Mouse (Mus musculus) regulatory T cell (primary cell): Measurements from ENCODE around the gene Nckap1l.

Experiments
- in situ Hi-C: fragments of 300-600 bp; cut with MboI, MseI; formaldehyde crosslinking; loops from one replicate; pipeline ENCODE4 v1.15.1; 2025; ENCODE audit warnings: high pct_unique_total_duplicates

Gene Nckap1l

DNA sequence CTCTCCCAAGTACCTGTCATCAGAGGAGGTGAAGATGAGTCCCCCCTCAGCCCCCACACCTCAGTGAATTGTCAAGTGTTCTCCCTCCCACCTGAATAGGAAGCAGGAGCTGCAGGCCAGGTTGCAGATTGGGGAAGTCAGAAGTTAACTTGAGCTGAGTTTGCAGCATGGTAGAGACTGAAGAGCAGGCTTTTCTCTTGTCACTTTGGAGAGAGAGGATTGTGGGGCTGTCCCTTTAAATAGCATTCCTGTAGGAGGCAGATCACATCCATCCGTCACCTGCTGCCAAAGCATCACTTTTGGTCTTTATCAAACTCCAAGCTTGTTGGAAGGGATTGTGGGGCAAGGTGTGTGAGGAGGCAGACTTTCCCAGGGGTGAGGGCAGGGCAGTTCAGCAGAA is 47.1 kb downstream of the Nckap1l start:
- in situ Hi-C loops = no loop called here

DNA sequence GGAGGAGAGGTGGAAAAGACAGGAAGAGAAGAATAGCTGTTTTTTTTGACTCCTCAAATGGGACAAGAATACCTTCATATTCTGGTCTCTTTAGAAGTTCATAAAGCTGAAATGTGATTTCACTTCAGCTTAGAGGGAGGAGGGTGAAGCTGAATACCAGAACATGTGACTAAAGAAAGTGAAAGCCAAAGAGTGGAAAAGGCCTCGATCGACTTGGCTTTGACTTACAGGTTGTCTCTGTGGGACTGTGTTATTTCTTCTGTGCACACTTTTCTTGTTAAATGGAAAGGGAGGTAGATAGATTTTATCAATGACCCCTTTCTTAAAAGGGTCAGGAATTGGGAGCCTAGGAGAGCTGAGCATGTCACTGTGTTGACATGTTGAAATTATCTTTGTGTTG is 47.6 kb downstream of the Nckap1l start:
- in situ Hi-C loops = no loop called here

DNA sequence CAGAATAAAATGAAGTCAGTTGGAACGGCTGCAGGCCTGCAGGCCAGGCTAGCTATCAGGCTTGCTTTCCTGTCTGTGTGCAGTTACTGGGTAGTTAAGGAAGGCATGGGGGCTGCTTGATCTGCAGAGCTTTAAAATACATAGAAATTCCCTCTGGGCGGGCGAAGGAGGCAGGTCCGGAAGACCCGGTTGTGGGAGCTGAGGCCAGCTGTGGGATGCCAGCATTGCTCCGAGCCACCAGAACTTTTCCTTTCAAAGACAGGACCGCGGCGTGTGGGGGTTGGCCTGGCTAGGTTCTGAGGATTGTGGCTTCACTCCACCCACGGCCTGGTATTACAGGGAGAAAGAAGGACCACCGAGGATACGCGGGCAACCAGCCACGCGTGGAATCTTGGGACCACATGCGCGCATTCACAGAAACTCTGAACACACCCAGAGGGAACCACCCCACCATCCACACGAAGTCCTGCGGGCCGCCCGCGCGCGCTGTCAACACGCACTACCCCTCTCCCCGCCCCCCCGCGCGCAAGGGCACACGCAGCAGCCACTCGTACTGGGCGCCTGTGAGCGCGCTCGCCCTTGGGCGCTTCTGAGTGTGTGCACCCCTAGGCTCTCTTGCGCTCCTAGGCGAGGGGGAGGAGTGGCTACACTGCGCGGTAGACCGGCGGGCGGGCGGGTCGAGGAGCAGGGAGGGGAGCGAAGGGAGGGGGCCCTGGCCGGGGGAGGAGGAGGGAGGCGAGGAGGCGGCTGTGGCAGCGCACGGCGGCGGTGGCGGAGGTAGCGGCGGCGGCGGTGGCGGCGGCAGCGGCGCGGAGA is 49.0 kb downstream of the Nckap1l start, which contains the start of gene Pde1b:
Gene Pde1b (plus strand): TSS at position 600 of the 816 bp plus-strand sequence.
- in situ Hi-C loops = no loop called here

DNA sequence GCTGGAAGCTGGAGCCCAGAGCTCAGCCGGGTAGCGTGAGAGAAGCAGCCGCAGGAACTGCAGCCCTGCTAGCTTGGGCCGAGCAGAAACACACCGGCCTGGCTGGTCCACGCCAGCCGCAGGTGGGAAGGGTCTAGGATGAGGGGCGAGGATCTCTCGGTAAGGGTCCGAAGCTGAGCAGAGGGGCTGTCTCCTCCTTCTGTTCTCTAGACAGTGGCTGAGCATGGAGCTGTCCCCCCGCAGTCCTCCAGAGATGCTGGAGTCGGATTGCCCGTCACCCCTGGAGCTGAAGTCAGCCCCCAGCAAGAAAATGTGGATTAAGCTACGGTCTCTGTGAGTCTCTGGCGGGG is 49.6 kb downstream of the Nckap1l start:
- in situ Hi-C loops = no loop called here

DNA sequence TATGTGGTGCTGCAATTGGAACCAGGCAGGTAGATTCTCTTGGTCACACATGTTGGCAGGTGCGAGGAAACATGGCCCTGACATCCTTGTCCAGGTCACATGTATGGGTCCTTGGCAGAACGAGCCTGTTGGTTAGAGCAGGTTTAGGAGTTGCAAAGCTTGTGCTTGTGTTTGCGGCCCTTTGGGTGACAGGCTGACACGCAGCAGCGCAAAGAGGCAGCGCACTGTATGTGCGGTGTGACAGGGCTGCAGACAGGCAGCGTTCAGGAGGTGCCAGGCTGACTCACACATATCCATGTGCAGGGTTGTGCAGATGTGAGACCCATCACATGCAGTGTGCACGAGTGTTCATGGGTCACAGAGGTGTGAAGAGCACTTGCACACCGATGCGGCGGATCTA is 50.1 kb downstream of the Nckap1l start:
- in situ Hi-C loops = no loop called here

DNA sequence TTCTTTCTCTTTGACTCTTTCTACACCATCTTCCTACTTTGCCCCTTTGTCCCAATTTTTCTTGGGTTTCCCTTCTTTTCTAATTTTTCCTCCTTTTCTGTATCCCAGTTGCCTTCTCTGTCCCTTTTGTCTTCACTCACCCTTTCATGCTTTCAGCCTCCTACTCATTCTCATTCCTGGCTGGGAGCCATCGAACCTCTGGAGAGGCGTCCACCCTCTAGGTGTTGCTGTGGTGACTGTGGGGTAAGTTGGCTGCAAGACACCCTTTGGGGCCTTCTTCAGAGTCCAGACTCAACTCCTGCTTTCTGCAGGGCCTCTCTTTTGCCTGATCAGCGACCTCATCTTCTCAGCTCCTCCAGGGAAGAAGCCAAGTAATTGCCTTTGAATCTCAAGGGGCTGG is 55.7 kb downstream of the Nckap1l start:
- in situ Hi-C loops = no loop called here

DNA sequence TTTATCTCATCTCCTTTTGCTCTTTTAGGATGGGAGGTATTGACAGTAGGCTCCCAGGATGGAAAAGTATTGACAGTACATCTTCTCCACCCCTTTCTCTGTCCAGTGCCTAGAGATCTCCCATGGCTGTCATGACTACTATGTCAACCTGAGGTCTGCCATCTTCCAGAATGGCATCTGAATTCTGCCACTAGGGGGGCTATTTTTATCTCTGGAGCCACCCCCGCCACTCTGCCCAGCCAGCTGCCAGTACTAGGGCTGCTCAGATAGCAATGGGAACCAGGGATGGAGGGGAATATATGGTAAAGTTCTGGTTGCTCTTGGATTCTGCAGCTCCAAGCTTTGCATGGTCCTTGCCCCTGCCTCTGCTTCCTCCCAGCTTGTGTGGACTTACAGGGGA is 58.1 kb downstream of the Nckap1l start:
- in situ Hi-C loops = no loop called here

DNA sequence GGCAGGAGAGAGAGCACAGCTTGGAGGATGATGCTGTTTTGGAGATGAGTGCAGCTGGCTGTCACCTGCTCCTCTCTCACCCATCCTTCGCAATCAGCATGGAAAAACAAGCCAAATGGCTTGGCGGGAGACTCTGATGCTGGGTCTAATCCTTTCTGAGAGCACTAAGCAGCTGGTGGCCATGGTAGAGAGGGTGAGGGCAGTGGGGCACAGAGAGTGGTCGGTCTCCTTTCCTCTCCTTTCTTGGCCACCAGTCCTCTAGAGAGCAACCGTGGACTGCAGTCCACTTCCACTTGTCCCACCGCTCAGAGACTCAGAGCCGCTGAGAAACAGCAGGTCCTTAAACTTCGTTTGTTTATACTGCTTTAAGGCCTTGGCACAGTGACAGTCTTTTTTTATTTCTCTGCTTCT is 60.0 kb downstream of the Nckap1l start:
- in situ Hi-C loops = no loop called here

DNA sequence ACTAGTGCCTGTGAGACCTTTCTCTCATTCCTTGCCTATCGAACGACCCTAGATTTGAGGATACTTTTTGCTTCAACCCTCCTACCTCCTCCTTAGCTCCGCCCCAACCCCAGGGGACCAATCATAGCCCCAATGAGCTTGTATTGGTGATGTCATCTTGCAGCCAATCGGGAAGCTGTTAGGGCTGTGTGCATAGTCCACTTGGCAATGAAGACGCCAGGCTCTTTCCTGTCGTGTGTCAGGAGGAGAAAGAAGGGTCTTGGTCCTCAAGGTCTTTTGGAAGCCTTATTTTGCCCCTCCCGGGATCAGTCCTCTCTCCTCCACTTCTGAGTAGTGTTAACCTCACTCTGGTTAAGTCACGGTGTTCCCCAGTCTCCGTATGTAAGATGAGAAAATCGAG is 60.5 kb downstream of the Nckap1l start:
- in situ Hi-C loops = no loop called here

DNA sequence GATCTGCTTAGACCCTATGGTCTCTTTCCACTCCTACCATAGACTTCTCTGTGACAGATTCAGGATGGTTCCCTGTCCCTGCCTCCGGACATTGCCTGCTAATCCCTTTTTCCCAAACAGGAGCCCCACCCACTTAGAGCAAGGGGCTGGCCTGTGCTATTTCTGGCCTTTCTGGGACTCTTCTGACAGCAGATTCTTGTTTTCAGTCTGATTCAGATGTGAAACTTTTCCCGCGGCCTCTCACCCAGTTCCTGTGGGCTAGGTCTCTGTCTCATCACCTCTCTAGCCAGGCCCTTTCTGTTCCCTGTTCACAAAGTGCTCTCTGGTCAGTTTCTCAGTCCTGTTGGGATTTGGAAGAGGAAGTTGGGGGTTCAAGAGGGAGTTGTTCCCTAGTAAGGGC is 61.3 kb downstream of the Nckap1l start:
- in situ Hi-C loops = no loop called here

DNA sequence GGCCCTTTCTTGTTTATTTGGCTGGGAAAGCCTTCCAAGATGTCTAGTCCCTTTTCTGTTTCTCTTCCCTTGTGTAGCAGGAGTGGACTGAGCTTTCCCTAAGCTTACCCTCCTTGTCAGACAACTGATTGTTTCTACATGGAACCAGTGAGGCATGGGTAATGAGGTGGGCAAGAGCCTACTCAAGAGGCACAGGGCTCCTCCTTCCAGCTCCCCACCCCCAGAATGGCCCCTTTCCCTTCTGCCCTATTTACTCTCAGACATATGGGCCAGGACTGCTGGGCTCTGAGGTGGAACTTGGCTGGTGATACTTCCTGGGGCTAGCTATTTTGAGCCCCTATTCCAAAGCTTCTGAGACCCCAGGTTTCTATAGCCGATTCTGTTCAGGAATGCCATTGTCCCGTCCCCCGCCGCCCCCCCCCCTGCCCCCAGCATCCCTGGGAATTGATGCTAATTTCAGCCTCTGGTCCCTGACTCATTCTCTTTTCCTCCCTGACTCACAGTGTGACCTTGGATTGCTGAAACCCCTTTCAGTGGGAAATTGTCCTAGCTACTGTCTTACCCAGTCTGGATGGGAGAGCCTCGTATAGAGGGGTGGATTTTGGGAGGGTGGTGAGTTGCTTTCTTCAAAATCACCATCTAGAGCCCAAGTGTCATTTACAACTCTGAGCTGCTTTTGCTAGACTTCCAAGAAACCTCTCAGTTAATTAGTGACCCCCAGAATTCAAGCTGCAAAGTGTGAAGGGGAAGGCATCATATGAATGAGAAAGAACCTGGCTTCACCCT is 65.2 kb downstream of the Nckap1l start:
- in situ Hi-C loops = no loop called here

DNA sequence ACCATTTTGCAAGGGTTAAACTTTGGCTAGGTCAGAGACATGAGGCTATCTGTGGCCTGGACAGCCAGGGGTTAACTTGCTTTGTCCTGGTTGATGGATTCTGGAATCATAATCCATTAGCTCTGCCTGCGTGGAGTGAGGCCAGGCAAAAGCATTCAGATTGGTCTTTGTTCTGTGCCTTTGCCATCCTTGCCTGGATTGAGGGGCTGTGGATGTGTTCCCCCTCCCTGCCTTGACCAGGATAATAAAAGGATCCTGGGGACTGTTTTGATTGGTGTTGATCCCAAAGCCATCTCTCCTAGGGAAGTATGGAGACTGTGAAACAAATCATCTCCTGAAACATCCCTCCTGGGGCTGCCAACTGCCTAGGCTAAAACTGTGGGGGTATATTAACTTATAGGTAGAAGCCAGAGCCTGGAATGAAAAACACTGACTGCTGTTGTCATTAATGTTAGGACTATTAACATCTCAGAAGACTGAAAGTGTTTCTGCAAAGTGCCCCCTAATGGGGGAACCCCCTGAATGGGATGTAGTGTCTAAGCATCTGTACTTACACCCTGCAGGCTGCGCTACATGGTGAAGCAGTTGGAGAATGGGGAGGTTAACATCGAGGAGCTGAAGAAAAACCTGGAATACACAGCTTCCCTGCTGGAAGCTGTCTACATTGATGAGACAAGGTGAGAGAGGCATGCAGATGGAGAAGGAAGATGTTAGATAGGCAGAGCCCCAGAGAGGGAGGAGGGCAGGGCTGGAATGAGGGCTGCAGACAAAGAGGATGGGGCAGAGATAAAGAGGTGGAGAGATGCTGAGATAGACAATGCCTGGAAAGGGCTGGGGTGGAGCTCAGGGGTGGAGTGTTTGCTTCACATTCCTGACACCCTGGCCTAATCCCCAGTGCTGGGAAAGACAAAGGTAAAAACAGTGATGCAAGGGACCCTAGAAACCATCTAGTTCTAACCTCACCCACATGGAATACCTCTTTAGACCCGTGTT is 66.1 kb downstream of the Nckap1l start:
- in situ Hi-C loops = no loop called here

DNA sequence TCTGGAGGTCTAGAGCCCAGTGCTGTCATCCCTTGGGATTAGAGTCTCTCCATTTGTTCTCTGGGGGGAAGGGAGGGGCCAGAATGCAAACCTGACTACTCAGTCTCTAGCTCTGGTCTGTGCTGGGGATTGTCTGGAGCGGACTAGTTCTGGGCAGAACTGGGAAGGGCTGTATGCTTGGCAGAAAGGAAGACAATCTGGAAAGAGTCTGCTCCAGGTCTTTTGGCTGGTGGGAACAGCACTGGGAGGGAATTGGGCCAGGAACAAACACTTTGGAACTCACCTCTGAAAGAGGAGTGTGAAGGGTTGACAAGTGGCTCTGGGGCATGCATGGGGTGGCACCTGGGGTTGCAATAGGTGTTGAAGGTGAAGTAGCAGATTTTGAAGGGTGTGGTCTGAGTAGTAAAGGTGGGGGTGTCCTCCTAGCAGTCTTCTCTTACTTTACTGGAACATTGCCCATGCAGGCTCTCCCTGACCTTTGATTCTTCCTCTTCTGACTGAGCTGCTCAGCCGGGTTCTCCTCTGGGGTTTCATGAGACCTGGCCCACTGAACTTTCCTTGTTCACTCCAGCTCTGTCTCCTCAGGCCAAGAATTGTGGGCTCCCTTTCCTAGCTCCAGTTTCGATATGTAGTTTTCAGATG is 69.0 kb downstream of the Nckap1l start:
- in situ Hi-C loops = no loop called here

DNA sequence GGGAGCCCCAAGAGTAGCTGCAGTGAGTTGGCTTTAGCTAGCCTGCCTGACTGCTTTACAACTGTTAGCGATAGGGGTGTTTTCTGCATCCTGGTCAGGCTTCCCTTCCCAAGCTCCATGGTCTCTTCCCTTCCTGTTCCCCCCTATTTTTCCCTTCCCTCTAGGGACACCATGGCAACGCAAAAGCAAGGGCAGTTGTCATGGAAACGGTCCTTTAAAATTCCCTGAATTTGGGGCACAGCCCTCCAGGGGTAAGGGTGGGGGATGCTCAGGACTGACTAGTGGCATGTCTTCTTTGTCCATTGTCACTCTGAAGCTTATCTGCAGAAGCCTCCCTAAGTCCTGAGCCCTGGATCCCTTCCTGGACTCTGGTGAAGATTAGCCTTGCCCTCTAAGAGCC is 69.6 kb downstream of the Nckap1l start:
- in situ Hi-C loops = no loop called here

DNA sequence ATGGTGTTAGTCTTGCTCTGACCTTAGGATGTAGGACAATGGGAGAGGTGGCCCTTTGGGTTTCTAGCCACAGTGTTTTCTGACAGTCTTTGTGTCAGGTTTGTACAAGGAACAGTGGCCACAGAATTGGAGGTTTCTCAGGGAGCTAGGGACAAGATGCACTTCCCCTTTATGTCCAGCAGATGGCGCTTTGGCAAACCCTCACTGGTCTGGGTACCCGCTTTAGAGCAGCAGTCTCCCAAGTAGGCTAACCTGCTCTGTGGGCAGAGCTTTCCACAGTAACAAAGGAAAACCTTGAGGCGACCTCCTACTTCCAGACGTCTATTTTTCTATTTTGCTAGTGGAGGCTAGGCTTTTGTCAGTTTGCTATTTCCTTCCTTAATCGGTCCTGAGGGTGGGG is 76.8 kb downstream of the Nckap1l start:
- in situ Hi-C loops = no loop called here

DNA sequence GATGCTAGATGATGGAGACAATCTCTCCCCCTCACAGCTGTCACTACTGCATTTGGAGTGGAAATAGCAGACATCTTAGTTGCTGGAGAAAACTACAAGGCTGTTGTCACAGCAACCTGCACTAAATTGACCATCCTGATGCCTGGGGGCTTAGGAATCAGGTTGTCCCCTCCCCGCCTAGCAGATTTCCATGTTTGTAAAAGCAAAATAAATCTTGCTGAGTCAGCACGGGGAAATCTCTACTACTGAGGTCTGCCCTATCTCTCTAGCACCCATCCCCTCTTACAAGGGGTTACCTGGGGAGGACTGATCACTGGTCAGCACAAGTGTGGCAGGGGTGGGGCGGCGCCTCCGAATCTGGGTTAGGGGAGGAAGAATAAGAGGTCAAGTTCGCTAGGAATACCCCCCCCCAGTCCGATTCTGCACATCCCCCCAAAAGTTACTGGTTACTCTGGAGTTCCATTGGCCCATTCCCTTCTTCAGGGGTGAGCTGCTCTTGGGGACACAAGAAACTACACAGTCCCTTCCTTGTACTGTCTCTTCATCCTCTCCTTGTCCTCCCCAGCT is 80.5 kb downstream of the Nckap1l start:
- in situ Hi-C loops = no loop called here

DNA sequence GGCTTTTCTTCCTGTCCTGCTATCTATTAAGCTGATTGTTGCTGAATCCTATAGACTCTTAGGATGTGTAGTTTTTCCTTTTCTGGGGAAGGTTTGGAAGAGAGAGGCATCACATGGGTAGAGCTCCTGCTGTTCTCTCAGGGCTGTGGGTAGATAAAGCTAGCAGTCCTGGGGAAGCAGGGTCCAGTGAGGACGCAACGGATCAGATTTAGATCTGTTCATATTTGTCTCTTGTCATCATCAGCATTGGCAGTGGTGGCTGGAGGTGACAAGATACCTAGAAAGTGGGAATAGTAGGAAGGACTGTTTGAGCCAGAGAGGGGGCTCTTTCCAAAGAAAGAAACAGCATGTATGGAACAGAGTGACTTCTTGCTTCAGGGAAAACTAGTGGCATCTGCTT is 81.4 kb downstream of the Nckap1l start:
- in situ Hi-C loops = no loop called here

DNA sequence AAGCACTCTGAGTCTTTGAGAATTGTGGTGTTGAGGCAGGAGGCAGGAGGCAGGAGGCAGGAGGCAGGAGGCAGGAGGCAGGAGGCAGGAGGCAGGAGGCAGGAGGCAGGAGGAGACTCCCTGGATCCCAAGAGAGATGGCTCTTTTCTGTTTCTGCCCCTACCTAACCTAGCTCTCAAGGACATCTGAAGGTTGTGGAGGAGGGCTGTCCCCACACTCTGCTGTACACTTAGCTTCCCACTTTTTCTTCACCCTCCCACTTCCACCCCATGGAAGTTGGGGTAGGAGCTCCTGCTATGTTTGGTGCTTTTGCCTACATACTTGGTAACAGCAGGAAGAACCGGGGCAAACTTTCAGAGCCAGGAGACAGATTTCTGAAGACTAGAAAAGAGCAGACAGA is 82.2 kb downstream of the Nckap1l start:
- in situ Hi-C loops = no loop called here

DNA sequence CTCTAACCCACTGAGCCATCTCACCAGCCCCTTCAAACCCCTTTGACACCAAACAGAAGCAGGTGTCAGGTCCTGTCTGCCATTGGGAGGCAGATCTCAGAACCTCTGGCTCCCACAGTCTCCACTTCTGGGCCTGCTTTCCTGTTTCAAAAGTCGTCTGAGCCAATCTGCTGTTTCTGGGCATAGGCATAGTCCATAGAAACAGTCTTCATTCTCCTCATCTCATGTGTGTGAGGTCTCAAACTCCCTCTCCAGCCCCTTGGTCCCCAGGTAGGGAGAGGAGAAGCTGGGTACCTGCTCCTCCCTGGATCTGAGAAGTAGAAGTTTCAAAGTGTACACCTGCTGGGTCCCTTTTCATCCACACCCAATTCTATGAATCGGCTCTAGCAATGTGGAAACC is 82.9 kb downstream of the Nckap1l start:
- in situ Hi-C loops = no loop called here

DNA sequence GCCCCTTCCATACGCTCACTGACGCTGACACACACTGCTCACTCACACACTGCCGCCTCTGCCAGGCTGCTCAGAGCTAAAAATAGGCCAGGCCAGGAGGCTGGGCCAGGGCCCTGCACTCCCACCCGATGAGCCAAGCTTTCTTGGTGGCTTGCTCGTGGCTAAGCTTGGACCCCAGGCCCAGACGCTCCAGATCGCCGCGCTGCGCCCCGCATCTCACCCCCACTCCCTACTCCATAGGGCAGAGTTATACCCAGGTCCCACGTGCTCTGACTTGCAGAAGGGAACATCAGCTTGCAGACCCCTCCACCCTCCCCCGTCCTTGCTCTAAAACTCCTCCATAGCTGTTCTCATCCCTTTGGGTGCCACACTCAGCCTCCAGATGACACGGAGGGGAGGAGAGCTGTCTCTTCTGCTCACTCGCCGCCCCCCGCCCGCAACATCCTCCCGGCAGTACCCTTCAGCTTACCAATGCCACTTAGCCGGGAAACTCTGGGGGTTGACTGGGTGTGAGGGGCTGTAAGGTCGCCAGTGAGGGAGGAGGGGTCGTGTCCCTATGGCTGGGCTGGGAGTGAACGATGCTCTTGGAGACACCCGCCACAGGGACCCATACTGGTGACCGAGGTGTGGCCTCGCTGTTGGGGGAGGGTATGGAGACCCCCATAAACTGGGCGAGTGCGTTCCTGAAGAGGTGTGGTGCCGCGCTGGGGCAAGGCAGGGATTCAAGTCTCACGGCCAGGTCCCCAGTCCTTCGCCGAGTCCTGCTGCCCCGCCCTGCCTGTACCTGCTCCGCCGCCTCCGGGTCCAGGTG is 83.6 kb downstream of the Nckap1l start:
- in situ Hi-C loops = no loop called here
